23 mouse cellular contexts compared by ENCODE assay signal in the genomic region with DNA sequence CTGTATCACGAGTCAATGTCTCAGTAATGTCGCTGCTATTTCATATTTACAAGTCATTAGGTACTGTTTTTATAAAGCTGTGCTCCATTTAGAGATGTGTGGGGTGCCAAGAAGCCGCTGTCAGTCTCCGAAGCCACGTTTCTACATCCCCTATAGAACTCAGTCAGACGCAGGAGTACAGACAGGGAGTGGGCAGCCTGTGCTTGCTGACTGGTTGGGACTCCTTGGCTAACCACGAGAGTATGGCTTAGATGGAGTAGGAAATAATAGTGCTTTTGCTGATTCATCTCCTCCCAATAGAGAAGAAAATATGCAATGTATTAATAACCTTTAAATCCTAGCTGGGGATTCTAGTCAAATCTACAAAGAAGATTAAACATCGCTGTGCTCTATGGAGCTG.
DNase-seq lines count a peak whose midpoint lies in the region; ATAC-seq and TF ChIP-seq lines count a peak whose summit lies in the region.
"Had no signal": no experiment of that assay in that cellular context is flagged by ENCODE, and none has a peak within 500 bp of the region (broad histone marks: within the 10 kb centered on the region; RNA-seq: fewer than 3 reads in every experiment).

No protein-coding gene starts in this region.

- H3K9me3 ChIP-seq in hindbrain, embryonic 13.5 days: no peaks in the 10 kb centered on the region
- no peaks in the 10 kb centered on the region for H3K9me3 ChIP-seq in hindbrain, embryonic 10.5 days
- H3K9me3 ChIP-seq in liver, embryonic 14.5 days (ENCODE audit: control insufficient read depth, low read length): no peaks in the 10 kb centered on the region
- no peaks in the 10 kb centered on the region for H3K9me3 ChIP-seq in liver, postnatal 0 days (ENCODE audit: low read length)
- H3K9me3 ChIP-seq in hindbrain, embryonic 16.5 days (ENCODE audit: control insufficient read depth, low read length): no peaks in the 10 kb centered on the region
- H3K9me3 ChIP-seq: embryonic facial prominence, embryonic 10.5 days; forebrain, embryonic 10.5 days; heart, embryonic 15.5 days; intestine, embryonic 15.5 days; lung, embryonic 15.5 days; stomach, embryonic 15.5 days had no signal

- 0 out of 2 replicates have a peak overlapping the region, but pooled peaks have one; percentile 49 for H3K9ac ChIP-seq in hindbrain, embryonic 13.5 days
- H3K9ac ChIP-seq in liver, embryonic 14.5 days (replicated peaks): no peak overlapping the region
- no peak overlapping the region for H3K9ac ChIP-seq in liver, postnatal 0 days (replicated peaks)
- H3K9ac ChIP-seq in hindbrain, embryonic 16.5 days (ENCODE audit: low read depth, low read length): no peak overlapping the region
- H3K9ac ChIP-seq: heart, embryonic 15.5 days; intestine, embryonic 15.5 days; lung, embryonic 15.5 days; stomach, embryonic 15.5 days had no signal

- no peak for DNase-seq in hindbrain, embryonic 10.5 days (ENCODE audit: low spot score)
- no peak for DNase-seq in liver, embryonic 14.5 days (ENCODE audit: low read depth in 3 of 3, low spot score in 3 of 3)
- no peak for DNase-seq in liver, postnatal 0 days
- no peak for DNase-seq in lung, postnatal 25 days (ENCODE audit: low spot score)
- DNase-seq: adrenal gland, postnatal 36 days; cerebellum, adult 11 months; cerebellum, adult 9-11 months; gastrocnemius, adult 2 months; heart, postnatal 4 days; kidney, postnatal 36 days; thymus, postnatal 25 days had no signal

- no peak for ATAC-seq in hindbrain, embryonic 13.5 days (ENCODE audit: low FRiP score)
- no peak for ATAC-seq in liver, embryonic 14.5 days (ENCODE audit: insufficient read depth)
- no peak for ATAC-seq in liver, postnatal 0 days
- ATAC-seq in hindbrain, embryonic 16.5 days: no peak
- ATAC-seq: intestine, embryonic 15.5 days; Patski had no signal

- peaks cover 21% of the 10 kb centered on the region for H3K4me1 ChIP-seq in hindbrain, embryonic 13.5 days (replicated peaks)
- H3K4me1 ChIP-seq in hindbrain, embryonic 10.5 days (replicated peaks): peaks cover 17% of the 10 kb centered on the region
- peaks cover 41 to 59% of the 10 kb centered on the region in 2 experiments for H3K4me1 ChIP-seq in liver, embryonic 14.5 days (replicated peaks; ENCODE audit: control insufficient read depth in 2 of 2, insufficient read depth in 2 of 2, low read length in 1 of 2)
- peaks cover 12% of the 10 kb centered on the region for H3K4me1 ChIP-seq in liver, postnatal 0 days (ENCODE audit: insufficient read depth)
- peaks cover 13% of the 10 kb centered on the region for H3K4me1 ChIP-seq in hindbrain, embryonic 16.5 days (ENCODE audit: control insufficient read depth, insufficient read depth, low read depth, low read length)
- peaks cover 19% of the 10 kb centered on the region for H3K4me1 ChIP-seq in olfactory bulb, adult 2 months (ENCODE audit: control insufficient read depth, insufficient read depth, low read length)
- H3K4me1 ChIP-seq: intestine, embryonic 15.5 days; lung, embryonic 15.5 days; stomach, embryonic 15.5 days had no signal

- TF ChIP-seq CTCF in liver, embryonic 14.5 days (IDR thresholded peaks at IDR 0.05; ENCODE audit: low read depth): no peak
- TF ChIP-seq CTCF in liver, postnatal 0 days (IDR thresholded peaks at IDR 0.05; ENCODE audit: low read depth): no peak
- TF ChIP-seq CTCF in olfactory bulb, adult 2 months (IDR thresholded peaks at IDR 0.05; ENCODE audit: insufficient read depth, low read depth, low read length): no peak

- no peak overlapping the region for H3K4me3 ChIP-seq in hindbrain, embryonic 13.5 days
- no peak overlapping the region for H3K4me3 ChIP-seq in hindbrain, embryonic 10.5 days
- no peak overlapping the region for H3K4me3 ChIP-seq in liver, embryonic 14.5 days (ENCODE audit: insufficient read depth in 1 of 2, low read depth in 2 of 2, low read length in 2 of 2)
- H3K4me3 ChIP-seq in liver, postnatal 0 days (ENCODE audit: low read depth, low read length): no peak overlapping the region
- H3K4me3 ChIP-seq in hindbrain, embryonic 16.5 days (ENCODE audit: low read length): no peak overlapping the region
- no peak overlapping the region for H3K4me3 ChIP-seq in olfactory bulb, adult 2 months (ENCODE audit: insufficient read depth, low read depth, low read length)
- H3K4me3 ChIP-seq: embryonic facial prominence, embryonic 10.5 days; forebrain, embryonic 10.5 days; gastrocnemius, adult 2 months; heart, embryonic 15.5 days; intestine, embryonic 15.5 days; left cerebral cortex, adult 2 months; lung, embryonic 15.5 days; stomach, embryonic 15.5 days had no signal

- TF ChIP-seq EP300 in liver, embryonic 14.5 days (IDR thresholded peaks at IDR 0.05; ENCODE audit: low read depth): no peak
- no peak for TF ChIP-seq EP300 in liver, postnatal 0 days (IDR thresholded peaks at IDR 0.05; ENCODE audit: low read depth)

- 84% methylated on average over 8 of the region's 8 CpGs for WGBS in hindbrain, embryonic 13.5 days
- 88% methylated on average over 8 of the region's 8 CpGs for WGBS in hindbrain, embryonic 10.5 days
- WGBS in liver, embryonic 14.5 days (ENCODE audit: insufficient replicate concordance): 72% methylated on average over 8 of the region's 8 CpGs
- WGBS in liver, postnatal 0 days (ENCODE audit: insufficient replicate concordance): 70% methylated on average over 8 of the region's 8 CpGs
- 74% methylated on average over 8 of the region's 8 CpGs for WGBS in hindbrain, embryonic 16.5 days
- 58% methylated on average over 8 of the region's 8 CpGs for WGBS in olfactory bulb, adult 2 months

- no peaks in the 10 kb centered on the region for H3K27me3 ChIP-seq in hindbrain, embryonic 13.5 days
- no peaks in the 10 kb centered on the region for H3K27me3 ChIP-seq in hindbrain, embryonic 10.5 days (ENCODE audit: insufficient read depth, poor library complexity, severe bottlenecking)
- H3K27me3 ChIP-seq in liver, embryonic 14.5 days (ENCODE audit: control insufficient read depth, insufficient read depth, low read length): no peaks in the 10 kb centered on the region
- H3K27me3 ChIP-seq in liver, postnatal 0 days (ENCODE audit: insufficient read depth, low read length): no peaks in the 10 kb centered on the region
- H3K27me3 ChIP-seq in hindbrain, embryonic 16.5 days (replicated peaks; ENCODE audit: control insufficient read depth, insufficient read depth, low read length): no peaks in the 10 kb centered on the region
- H3K27me3 ChIP-seq: heart, embryonic 15.5 days; intestine, embryonic 15.5 days; lung, embryonic 15.5 days; Patski; stomach, embryonic 15.5 days had no signal

- H3K36me3 ChIP-seq in hindbrain, embryonic 13.5 days: peaks cover 53% of the 10 kb centered on the region
- H3K36me3 ChIP-seq in hindbrain, embryonic 10.5 days: peaks cover 50% of the 10 kb centered on the region
- no peaks in the 10 kb centered on the region for H3K36me3 ChIP-seq in liver, embryonic 14.5 days (replicated peaks; ENCODE audit: control insufficient read depth, insufficient read depth, low read depth)
- H3K36me3 ChIP-seq in liver, postnatal 0 days (replicated peaks; ENCODE audit: insufficient read depth, low read length): no peaks in the 10 kb centered on the region
- peaks cover 27% of the 10 kb centered on the region for H3K36me3 ChIP-seq in hindbrain, embryonic 16.5 days (ENCODE audit: control insufficient read depth, insufficient read depth, low read length)
- H3K36me3 ChIP-seq: heart, embryonic 15.5 days; intestine, embryonic 15.5 days; lung, embryonic 15.5 days; stomach, embryonic 15.5 days had no signal

- no peak overlapping the region for H3K4me2 ChIP-seq in hindbrain, embryonic 13.5 days
- H3K4me2 ChIP-seq in liver, embryonic 14.5 days (ENCODE audit: low read depth): no peak overlapping the region
- H3K4me2 ChIP-seq in liver, postnatal 0 days (ENCODE audit: low read depth, low read length): no peak overlapping the region
- no peak overlapping the region for H3K4me2 ChIP-seq in hindbrain, embryonic 16.5 days (ENCODE audit: low read length)
- H3K4me2 ChIP-seq: heart, embryonic 15.5 days; intestine, embryonic 15.5 days; lung, embryonic 15.5 days; stomach, embryonic 15.5 days had no signal

- H3K27ac ChIP-seq in hindbrain, embryonic 13.5 days: peak overlapping the region; percentile 58
- H3K27ac ChIP-seq in hindbrain, embryonic 10.5 days: no peak overlapping the region
- 0 out of 2 replicates have a peak overlapping the region, but pooled peaks have one; percentile 9 for H3K27ac ChIP-seq in liver, embryonic 14.5 days
- no peak overlapping the region for H3K27ac ChIP-seq in liver, postnatal 0 days (ENCODE audit: low read depth)
- H3K27ac ChIP-seq in hindbrain, embryonic 16.5 days (ENCODE audit: low read depth, low read length): peak overlapping the region; percentile 55
- H3K27ac ChIP-seq in olfactory bulb, adult 2 months (ENCODE audit: insufficient read depth, low read depth, low read length): peak overlapping the region; percentile 42
- H3K27ac ChIP-seq: embryonic facial prominence, embryonic 10.5 days; forebrain, embryonic 10.5 days; gastrocnemius, adult 2 months; heart, embryonic 15.5 days; intestine, embryonic 15.5 days; left cerebral cortex, adult 2 months; lung, embryonic 15.5 days; macrophage; stomach, embryonic 15.5 days had no signal

- no peak for TF ChIP-seq POLR2A in olfactory bulb, adult 2 months (IDR thresholded peaks at IDR 0.05; ENCODE audit: insufficient read depth, low read depth, low read length)

Comparison
In these comparisons a context has a peak if more than half of its experiments do, and no peak if none do; other contexts are left out.
1. H3K27ac ChIP-seq: peak in hindbrain, embryonic 13.5 days (single experiment), liver, embryonic 14.5 days (single experiment), hindbrain, embryonic 16.5 days (single experiment) and olfactory bulb, adult 2 months (single experiment); none in hindbrain, embryonic 10.5 days (single experiment) and liver, postnatal 0 days (single experiment).